Mouse (Mus musculus) left cerebral cortex, postnatal 14 days (tissue): ENCODE data around the gene Ergic3. TPM values are rescaled to one million over a fixed set of nuclear protein-coding genes. Genes with fewer than 3 reads are reported as not detected.

Source experiments
- DNase-seq, 2 experiments: peaks; one replicate each; pipeline ENCODE4 v3.0.0; 2021 to 2022; ENCODE audit warnings: low spot score in 2 of 2, mixed read lengths in 1 of 2
- intact Hi-C: fragments of 180-260 bp; cut with DNase I; formaldehyde crosslinking; loops from one replicate; pipeline ENCODE4 v1.15.1; 2025
- total RNA-seq, 2 experiments: library from RNA; stranded (reverse); gene quantifications; 2 replicates each; pipeline ENCODE4 v1.2.3; 2021

The Ergic3 gene
- total RNA-seq, 2 experiments from 2014 or later: 180 to 200 TPM

DNA sequence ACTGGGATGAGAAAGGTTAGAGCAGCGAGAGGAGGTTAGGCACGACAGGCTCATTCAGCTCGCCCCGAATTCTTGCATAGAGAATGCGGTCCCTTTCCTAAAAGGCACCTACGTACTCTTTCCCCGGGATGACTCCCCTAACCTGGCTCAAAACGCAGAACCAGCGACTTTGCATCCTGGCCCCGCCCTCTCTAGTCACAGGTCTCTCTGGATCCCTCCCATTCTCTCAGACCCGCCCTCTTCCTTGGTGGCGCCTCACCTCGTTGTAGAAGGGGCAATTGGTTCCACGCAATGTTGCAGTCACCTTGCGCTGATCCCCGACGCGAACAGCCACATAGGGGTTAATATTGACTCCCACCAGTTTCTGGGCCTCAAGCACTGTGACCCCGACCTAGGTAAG lies 40.1 kb downstream of the Ergic3 start:
- intact Hi-C loops: no loop called here
- DNase-seq: no peak

DNA sequence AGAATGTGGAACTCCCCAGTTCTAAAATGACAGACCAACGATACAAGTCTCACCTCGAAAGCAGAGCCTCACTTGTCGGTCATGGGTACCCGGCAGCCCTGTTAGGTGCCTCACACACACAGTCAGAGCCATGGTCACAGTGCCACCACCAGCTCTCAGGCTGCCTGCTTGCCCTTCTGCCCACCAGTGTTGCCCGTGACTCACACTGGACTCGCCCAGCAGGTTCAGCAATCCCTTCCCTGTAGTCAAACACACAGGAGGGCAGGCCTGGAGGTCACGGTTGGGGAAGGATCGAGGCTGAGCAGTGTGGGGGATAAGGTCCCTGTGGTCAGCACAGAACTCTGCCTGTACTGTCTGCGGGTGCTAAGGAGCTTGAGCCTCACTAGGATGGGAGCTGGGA lies 45.0 kb downstream of the Ergic3 start, which contains the start of gene Fer1l4:
Gene Fer1l4 (minus strand): TSS at position 132 of the 400 bp plus-strand sequence.
- DNase-seq: no peak
- intact Hi-C loops: no loop called here

DNA sequence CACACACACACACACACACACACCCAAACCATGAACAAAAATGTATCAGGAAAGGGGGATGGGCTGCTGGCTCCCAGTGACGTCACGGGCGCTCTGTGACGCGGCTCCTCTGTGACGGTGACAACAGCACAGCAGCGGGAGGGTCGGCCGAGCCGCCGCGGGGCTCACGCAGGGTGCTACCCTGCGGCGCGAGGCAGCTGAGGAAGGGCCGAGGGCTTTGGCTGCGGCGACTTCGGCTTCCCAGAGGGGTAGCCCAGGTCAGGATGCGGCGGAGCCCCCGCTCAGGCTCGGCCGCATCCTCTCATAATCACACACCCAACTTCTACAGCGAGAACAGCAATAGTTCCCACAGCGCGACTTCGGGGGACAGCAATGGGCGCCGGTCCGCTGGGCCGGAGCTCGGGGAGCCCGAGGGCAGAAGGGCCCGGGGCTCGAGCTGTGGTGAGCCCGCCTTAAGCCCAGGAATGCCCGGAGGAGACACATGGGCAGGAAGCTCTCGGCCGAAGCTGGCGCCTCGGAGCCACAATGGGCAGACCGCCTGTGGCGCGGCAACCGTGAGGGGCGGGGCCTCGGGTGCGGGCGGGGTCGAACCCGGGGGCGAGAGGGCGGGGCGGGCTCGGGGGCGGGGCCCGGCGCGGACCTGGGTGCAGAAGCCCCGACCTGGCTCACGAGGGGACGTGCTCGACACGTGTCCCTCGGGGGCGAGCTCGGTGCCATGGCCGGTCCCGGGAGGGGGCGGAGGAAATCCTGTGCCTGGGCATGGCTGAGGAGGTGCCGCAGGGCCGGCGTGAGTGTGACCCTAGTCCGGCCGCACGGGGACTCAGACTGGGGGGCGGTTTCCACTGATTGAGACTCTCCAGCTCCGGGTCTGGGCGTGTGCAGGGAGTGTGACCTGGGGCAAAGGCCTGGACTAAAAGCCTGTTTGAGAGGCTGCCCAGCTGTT lies 57.5 kb downstream of the Ergic3 start, which contains the start of gene Spag4:
Gene Spag4 (plus strand): TSS at position 77 of the 943 bp plus-strand sequence.
- DNase-seq: peak; percentile 60 to 64
- intact Hi-C loops: no loop called here

DNA sequence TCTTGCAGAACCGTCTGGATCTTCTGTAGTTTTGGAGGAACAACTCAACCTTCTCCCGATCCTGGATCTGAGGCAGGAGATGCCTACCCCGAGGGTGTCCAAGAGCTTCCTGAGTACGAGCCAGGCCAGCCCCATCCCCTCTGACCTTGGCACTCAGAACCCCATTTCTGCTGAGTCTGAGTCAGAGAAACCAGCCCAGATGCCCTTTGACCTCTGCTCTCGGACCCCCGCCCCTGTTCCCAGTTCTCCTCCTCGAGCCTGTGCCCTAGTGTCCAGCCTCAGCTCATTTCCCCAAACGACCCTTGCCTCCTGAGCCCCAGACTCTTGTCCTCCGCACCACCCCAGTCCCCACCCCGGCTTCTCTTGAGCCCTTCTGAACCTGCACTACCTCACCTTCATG lies 58.3 kb downstream of the Ergic3 start:
- intact Hi-C loops: no loop called here
- no peak for DNase-seq

Other genes starting within 250 kb of the Ergic3 start
- gene Mmp24, start 232.7 kb upstream of the Ergic3 start, total RNA-seq: 10 to 100 TPM; 45.8 to 50.0 TPM
- gene BC029722, start 188.6 kb upstream of the Ergic3 start, total RNA-seq: 10 to 100 TPM; 45.7 to 50.3 TPM
- gene Eif6, start 181.1 kb upstream of the Ergic3 start, total RNA-seq: 10 to 100 TPM; 65.3 to 67.6 TPM
- gene Fam83c, start 173.2 kb upstream of the Ergic3 start, total RNA-seq: not detected
- gene Uqcc1, start 77.7 kb upstream of the Ergic3 start, total RNA-seq: 10 to 100 TPM; 45.8 to 50.2 TPM
- not detected for gene Gm15557, start 67.3 kb upstream of the Ergic3 start, total RNA-seq
- gene Gdf5, start 62.7 kb upstream of the Ergic3 start, total RNA-seq: under 1 TPM; 0.29 to 0.55 TPM
- 10 to 100 TPM; 15.1 to 16.3 TPM for gene Cep250, start 51.6 kb upstream of the Ergic3 start, total RNA-seq
- gene 6430550D23Rik, start 68 bp upstream of the Ergic3 start, total RNA-seq: 1 to 10 TPM in 1 of 2 experiments, under 1 TPM in 1; 0.88 to 1.3 TPM
- not detected for gene Fer1l4, start 44.9 kb downstream of the Ergic3 start, total RNA-seq
- 1 to 10 TPM; 4.7 to 6.9 TPM for gene Spag4, start 57.1 kb downstream of the Ergic3 start, total RNA-seq
- gene Cpne1, start 103.9 kb downstream of the Ergic3 start, total RNA-seq: 10 to 100 TPM; 24.0 to 26.0 TPM
- 10 to 100 TPM; 25.5 to 30.2 TPM for gene Rbm12, start 103.9 kb downstream of the Ergic3 start, total RNA-seq
- 10 to 100 TPM; 19.6 to 26.7 TPM for gene Gm28036, start 119.0 kb downstream of the Ergic3 start, total RNA-seq
- gene Romo1, start 136.0 kb downstream of the Ergic3 start, total RNA-seq: 100 to 1,000 TPM; 183 to 205 TPM
- gene Nfs1, start 136.1 kb downstream of the Ergic3 start, total RNA-seq: 10 to 100 TPM; 35.3 to 37.1 TPM
- gene Rbm39, start 172.2 kb downstream of the Ergic3 start, total RNA-seq: 100 to 1,000 TPM; 259 to 277 TPM
- 10 to 100 TPM; 50.7 to 65.0 TPM for gene Phf20, start 188.4 kb downstream of the Ergic3 start, total RNA-seq